Mouse (Mus musculus): ENCODE data around the gene Tff3.

The Tff3 gene

GRCm38 (mm10) chr17:31121975-31122374 is 7.5 kb downstream of the Tff3 start:
- peak; percentile 74 for DNase-seq (ENCODE audit: extremely low spot score)

DNA sequence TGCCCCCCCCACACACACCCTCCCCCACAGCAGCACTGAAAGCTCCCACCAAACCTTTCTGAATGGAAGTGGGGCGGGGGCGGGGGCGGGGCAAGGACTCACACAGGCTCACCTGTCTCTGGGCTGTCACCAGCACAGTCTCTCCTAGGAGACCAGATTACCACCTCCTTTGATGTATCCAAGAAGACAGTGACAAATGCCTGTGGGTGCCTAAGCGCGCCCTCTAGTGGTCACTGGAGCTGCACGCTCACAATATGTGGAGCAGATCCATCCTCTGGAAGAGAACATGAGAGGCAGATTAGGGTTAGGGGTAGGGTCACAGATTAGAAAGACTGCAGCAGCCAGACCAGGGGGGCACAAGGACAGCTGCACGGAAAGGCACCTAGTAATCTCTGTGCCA is 10.0 kb downstream of the Tff3 start:
- DNase-seq (ENCODE audit: extremely low spot score) = peak; percentile 75

DNA sequence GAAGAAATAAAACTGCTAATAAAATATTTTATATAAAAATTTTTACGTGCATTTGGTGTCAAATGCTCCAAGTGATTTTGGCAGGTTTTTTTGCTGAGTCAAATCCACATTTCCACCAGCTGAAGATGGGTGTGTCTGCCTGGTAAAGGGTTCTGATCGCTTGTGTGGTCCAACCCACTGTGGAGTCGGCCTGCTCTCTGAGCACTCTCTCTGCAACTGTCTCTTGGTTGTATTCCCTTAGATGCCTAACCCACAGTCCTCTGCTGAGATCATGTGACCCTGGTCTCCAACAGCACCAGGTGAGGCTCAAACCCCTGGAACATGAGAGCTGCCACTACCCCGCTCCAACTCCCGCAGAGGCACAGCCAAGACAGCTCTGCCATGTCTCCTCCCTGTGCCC is 11.5 kb downstream of the Tff3 start:
- no peak for DNase-seq (ENCODE audit: extremely low spot score)

DNA sequence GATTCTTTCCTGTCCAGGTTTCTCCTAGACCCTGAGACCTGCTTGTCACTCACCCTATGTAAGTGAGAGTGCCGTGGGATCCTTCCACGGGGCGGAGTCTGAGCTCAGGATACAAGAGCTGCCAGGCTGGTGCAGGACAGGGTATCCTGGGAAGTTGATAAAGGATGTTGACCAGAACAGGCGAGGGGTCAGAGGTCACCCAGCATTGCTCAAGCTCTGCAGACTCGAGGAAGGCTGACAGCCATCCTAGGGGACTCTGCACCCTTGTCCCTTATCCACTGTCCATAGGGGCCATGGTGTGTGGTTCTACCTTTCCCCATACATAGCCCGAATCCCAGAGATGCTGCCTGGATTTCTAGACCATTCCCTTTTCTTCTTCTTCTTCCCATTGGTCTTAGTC is 13.4 kb downstream of the Tff3 start:
- DNase-seq (ENCODE audit: extremely low spot score) = no peak

DNA sequence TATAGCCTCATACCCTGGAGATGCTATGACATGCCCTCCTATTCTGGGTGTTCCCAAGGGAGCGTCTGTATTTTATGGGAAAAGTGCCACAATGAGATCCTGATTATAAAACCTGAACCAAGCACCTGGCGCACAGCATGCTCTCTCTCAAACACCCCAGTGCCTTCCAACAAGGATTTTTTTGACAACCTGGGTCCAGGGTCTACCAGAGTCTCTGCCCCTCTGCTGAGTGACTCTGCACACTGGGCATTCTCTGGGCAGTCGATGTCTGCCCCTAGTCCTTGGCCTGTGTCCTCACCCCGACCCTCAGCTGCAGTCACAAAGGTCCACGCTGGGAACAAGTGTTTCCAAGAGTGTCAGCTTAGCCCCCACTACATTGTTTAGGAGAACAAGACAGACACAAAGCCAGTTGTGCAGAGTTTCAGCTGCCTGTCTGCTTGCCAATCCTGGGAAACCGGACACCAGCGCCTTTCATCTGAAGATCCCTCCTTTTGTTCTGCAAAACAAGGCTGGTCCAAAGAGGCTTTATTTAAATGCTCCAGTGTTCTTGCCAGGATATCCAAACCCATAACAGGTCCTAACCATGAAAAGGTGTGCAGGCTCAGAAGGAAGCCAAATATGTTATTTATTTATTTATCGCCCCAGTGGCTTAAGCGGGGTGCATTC is 16.1 kb downstream of the Tff3 start:
- DNase-seq (ENCODE audit: extremely low spot score) = peak; percentile 50

GRCm38 (mm10) chr17:31108388-31108787 is 21.1 kb downstream of the Tff3 start:
- DNase-seq (ENCODE audit: extremely low spot score) = no peak

GRCm38 (mm10) chr17:31103823-31104222 is 25.6 kb downstream of the Tff3 start:
- no peak for DNase-seq (ENCODE audit: extremely low spot score)

GRCm38 (mm10) chr17:31103007-31103570 is 26.4 kb downstream of the Tff3 start:
- DNase-seq (ENCODE audit: extremely low spot score) = no peak

- no peak for DNase-seq (ENCODE audit: extremely low spot score)
Measured at GRCm38 (mm10) chr17:31098788-31099187, 30.7 kb downstream of the Tff3 start.

DNA sequence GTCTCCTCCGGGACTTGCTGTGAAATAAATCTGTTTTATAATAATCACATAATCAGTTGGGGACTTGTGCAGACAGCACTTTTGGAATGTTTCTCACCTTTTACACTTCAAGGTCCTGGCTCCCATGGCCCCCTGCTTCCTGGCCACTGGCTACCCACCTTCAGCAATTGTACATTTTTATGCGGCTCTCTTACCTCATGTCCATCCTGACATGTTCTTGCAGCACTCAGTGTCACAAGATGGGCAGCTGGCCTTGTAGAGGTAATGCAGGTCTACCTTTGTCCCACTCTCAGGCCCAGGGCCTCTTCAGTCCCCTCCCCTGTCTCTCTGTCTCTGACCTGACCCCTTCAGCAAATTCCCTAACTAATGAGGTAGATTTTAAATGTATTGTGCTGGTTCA is 32.6 kb downstream of the Tff3 start:
- DNase-seq (ENCODE audit: extremely low spot score) = no peak

DNA sequence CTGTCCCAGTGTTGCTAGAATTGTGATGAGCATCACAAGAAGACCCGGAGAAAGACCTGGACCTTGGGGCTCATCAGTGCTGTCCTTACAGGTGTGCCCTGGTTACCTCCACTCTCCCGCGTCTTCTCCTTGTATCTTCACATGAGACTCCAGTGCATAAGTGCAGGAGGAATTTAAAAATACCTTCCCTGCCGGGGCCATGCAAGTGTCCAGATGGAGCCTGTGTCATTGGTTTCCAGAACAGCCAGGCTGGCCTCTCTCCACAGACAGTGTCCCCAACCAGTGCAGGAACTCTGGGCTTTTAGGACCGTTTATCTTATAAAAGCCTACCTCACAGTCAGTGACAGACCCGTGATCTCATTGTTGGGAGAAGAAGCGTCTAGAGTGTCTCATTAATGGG is 33.9 kb downstream of the Tff3 start:
- DNase-seq (ENCODE audit: extremely low spot score) = no peak

DNA sequence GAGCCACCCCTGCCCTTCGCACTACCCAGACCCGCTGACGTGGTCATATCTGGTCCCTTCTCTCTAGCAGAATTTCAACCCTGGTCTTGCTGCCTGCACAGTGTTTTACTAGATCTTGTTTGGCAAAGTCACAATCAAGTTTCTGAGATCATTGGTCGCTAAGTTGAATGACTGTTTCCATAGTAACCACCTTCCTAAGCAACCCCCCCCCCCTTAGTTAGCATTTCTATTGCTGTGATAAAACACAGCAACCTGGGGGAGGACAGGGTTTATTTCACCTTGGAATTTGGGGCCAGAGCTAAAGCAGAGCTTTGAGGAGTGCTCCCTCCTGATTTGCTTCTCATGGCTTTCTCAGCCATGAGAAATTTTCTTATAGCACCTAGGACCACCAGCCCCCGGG is 34.7 kb downstream of the Tff3 start:
- DNase-seq (ENCODE audit: extremely low spot score) = no peak

DNA sequence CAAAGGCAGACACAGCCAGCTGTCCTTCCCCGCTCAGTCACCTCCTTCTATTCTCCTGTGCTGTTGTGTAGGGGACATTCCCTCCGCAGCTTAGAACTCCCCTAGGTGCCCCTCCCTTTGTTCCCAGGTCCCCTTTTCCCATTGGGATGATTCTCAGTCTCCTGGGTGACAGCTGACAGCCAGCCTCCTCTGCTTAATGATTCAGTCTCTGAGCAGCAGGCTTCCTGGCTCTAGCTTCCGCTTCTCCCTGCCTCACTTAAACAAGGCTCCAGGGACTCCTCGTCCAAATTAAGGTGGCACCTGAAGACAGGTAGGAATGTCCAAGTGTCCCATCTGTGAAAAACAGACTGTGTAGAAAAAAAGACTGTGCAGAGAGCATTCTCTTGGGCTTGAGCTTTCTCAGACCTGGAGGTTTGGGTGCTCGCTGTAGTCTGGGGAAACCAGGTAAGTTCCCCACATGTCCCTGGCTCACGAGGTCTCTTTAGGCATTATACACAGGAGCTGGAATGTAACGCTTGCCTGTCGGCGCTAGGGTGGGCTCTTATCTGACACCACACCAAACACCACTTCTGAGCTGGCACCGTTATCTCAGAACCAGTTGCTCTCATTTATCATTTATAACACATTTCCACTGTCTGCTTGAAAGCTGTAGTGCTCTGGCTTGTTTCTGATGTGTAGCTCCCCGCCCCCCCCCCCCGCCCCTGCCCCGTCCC is 38.3 kb downstream of the Tff3 start:
- DNase-seq (ENCODE audit: extremely low spot score) = no peak

DNA sequence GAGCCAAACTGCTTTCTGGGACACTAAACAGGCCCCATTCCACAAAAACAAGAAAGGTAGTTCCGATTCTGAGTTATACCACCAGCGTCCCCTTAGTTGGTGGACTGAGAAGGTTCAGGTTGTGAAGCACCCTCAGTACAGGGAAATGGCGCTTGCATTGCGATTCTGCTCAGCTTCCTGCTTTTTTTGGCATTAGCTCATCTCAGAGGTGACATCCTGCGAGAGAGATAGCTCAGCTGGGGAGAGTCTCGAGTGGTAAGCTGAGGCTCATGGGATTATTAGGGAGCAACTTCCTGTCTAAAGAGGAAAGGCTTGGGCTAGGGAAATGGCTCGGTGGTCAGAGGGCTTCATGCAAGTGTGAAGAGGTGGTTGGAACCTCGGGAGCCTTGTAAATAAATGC is 39.6 kb downstream of the Tff3 start:
- DNase-seq (ENCODE audit: extremely low spot score) = no peak

DNA sequence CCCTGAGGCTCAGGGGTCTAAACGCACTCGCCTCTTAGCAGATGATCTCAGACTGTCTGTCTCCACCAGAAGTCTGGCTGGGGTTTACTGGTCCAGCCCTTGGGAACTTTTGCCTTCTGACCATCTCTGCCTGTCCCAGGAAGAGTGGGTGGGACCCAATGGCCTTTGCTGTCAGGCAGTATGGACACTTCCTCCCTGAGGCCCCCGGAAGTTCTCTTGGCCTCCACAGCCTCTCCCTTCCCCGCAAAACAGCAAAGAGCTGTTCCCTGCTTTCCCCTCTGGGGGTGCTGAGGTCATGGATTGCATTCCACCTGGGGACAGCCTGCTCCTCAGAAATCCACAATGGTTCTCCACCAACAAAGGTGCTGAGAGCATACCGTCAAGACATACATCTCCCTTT is 40.7 kb downstream of the Tff3 start:
- no peak for DNase-seq (ENCODE audit: extremely low spot score)

DNA sequence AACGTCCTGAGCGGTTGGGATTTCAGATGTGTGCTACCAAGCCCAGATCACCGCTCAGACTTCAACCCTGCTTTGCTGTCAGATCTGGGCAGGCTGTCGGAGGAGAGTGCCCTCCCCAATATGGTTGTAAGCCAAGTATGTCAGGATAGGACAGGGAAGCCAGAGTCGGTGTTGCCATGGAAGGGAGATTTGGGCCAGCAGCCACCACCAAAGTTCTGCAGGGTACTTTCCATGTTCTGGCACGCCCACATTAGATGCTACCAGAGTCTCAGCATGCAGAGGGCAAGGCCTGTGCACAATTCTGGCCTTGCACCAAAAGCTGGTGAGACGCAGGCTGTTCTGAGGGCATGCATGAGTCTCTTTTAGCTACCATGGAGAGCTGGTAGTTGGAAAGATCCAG is 43.2 kb downstream of the Tff3 start:
- DNase-seq (ENCODE audit: extremely low spot score) = no peak

DNA sequence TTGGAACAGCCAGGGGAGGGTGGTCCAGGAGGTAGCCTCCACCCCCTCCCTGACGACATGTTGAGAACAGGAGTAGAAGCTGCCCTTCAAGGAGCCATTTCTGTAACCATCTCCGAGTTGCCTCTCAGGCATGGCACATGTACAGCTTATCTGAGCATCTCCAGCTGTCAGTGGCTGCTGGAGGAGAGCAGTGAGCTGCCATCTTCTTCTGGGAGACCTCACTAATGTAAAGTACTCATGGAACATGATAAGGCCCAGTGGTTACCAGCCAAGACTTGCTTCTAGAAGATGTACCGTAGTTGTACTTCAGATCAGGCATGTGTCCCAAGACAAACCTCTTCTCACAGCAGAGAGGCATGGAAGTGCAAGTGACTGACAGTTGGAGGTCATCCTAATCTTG is 43.9 kb downstream of the Tff3 start:
- DNase-seq (ENCODE audit: extremely low spot score) = no peak

DNA sequence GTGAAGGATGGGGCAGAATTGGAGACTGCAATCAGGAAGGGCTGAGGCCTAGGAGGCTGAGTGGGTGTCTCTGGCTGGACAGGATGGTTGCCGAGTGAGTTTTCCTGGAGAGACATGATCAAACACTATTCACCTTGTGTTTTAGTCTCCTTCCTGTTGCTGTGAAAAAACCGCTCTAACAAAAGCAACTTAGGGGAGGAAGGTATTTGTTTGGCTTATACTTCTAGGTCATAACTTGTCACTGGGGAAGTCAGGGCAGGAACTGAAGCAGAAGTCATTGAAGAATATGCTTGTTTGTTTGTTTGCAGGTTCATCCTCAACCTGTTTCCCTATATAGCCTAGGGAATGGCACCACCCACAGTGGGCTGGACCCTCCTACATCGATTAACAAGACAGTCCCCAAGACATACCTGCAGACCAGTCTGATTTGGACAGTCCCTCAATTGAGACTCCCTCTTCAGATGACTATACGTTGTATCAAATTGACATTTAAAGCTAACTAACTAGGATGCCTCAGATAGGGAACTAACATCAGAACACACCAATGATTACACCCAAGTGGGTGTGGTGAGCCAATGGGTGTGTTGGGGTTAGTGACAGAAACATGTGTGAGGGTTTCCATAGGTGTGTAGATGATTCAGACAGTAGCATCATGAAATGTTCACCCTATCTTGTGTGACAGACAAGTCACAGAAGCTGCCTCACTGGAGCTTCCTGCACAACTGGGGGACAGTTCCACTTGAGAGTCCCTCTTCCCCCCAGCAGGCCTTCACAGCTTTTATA is 47.0 kb downstream of the Tff3 start:
- DNase-seq (ENCODE audit: extremely low spot score) = no peak

- no peak for DNase-seq (ENCODE audit: extremely low spot score)
Measured at GRCm38 (mm10) chr17:31079078-31079840, 50.2 kb downstream of the Tff3 start.

DNA sequence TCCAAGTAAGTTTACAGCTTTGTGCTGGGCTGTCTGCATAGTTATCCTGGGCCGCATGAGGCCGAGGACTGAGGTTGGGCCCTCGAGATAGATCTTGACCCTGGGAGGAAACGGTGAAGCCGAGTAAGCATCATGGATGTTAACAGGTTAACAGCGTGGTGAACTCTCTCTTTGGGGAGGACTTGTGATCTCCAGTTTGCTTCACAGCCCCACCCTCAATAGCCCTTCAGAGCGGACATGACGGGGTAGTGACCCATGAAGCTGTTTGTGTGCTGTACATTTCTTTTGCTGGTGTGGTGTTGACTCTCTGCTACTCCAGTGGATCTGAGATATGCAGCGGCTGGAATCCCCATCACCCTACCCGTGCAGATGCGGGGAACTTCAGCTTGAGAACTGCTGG is 50.9 kb downstream of the Tff3 start:
- no peak for DNase-seq (ENCODE audit: extremely low spot score)

GRCm38 (mm10) chr17:31077561-31077960 is 51.9 kb downstream of the Tff3 start:
- no peak for DNase-seq (ENCODE audit: extremely low spot score)

DNA sequence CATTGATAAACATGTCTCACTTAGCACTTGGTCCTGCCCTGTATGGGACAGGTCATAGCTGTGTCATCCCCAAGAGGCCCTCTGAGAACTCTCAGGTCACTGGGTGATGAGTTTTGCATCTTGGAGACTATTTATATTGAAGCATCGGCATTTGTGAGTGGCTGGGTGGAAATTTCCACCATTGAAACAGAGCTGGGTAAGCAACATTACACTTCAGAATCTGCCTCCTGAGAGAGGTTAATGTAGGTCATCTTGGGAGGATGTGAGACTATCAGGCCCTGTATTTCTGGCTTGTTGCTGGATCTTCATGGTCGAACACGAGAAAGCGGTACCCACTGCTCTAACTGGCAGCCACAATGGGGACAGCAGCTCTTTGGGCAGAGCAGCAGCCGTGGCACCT is 54.0 kb downstream of the Tff3 start:
- DNase-seq (ENCODE audit: extremely low spot score) = no peak

All from embryo, embryonic 9.5 days (tissue).